Mouse (Mus musculus) heart, postnatal 0 days (tissue): Measurements from ENCODE around the gene Fam20b.

Experiments
- CTCF ChIP-seq: IDR thresholded peaks from 2 replicates; pipeline ENCODE4 v1.5.1; 2016; ENCODE audit warnings: antibody characterized with exemption, control low read depth, low read depth
- EP300 ChIP-seq: IDR thresholded peaks from 2 replicates; pipeline ENCODE4 v1.6.1; 2016; ENCODE audit warnings: antibody characterized with exemption, low read depth

DNA sequence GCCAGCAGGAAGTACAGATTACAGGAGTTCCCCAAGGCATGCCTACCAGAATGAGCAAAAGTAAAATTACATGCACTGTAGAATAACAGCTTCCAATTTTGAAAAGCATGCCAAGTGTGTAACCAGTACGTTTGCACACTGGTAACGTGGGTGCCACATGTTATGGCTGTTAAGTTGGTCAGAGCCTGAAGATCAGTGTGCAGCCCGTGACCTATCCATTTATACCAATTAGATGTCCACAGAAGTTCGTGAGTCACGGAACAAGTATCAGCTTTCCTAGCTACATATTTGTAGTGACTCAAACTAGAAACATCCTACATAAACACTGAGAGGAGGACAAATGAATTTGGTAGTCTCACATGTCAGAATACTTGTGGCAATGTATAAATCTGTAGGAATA, 79.4 kb downstream of the Fam20b start:
- TF ChIP-seq CTCF (no peak), EP300 (no peak)
